Mouse (Mus musculus): ENCODE measurements around the gene Tom1l2. TPM values are rescaled to one million over a fixed set of nuclear protein-coding genes. Genes with fewer than 3 reads are reported as not detected.

The Tom1l2 gene
- polyA plus RNA-seq, 1 experiment = 95.2 TPM

- Histone ChIP-seq H3K36me3 (ENCODE audit: control insufficient read depth, insufficient read depth, low read length) (no peaks in the 10 kb centered on the region), H3K27ac (ENCODE audit: insufficient read depth, low read depth, low read length) (peak overlapping the region; percentile 74), H3K4me3 (ENCODE audit: insufficient read depth, low read depth, low read length) (peak overlapping the region; percentile 76), H3K4me1 (ENCODE audit: control insufficient read depth, insufficient read depth, low read length) (peaks cover 14% of the 10 kb centered on the region), H3K27me3 (replicated peaks; ENCODE audit: control insufficient read depth, insufficient read depth, low read length) (no peaks in the 10 kb centered on the region)
- WGBS = 32% methylated on average over 2 of the region's 2 CpGs
- TF ChIP-seq POLR2A (IDR thresholded peaks at IDR 0.05; ENCODE audit: low read depth, low read length) = no peak
- 0 out of 2 replicates have a peak, but pooled peaks have one; percentile 12 for TF ChIP-seq CTCF (conservative IDR thresholded peaks at IDR 0.05; ENCODE audit: insufficient read depth, insufficient read length, low read depth, low read length)
- DNase-seq = peak; percentile 86
These were observed 1.3 kb downstream of the Tom1l2 start for GRCm38 (mm10) chr11:60351388-60351787.

DNA sequence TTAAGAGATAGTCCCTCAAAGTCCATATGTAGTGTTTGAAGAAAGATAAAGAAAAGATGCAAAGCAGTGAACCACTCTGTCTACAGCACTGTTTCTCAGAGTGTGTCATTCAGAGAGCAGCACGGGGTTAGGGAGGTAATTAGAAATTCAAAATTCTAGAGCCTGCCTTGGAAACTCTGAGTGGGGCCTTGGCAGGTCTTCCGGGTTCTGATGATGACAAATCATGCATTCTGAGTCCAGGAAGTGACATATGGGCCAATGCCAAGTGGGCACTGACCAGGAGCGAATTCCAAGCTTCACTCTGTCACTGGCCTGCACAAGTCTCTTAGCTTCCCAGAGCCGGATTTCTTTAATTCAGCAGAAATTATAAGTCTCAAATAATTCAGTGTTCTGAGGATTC, 6.2 kb downstream of the Tom1l2 start:
- WGBS = 4% methylated on average over 4 of the region's 4 CpGs
- TF ChIP-seq POLR2A (IDR thresholded peaks at IDR 0.05; ENCODE audit: low read depth, low read length) (no peak), CTCF (conservative IDR thresholded peaks at IDR 0.05; ENCODE audit: insufficient read depth, insufficient read length, low read depth, low read length) (no peak)
- H3K4me1 ChIP-seq (ENCODE audit: control insufficient read depth, insufficient read depth, low read length) = peaks cover 19% of the 10 kb centered on the region
- no peaks in the 10 kb centered on the region for H3K27me3 ChIP-seq (replicated peaks; ENCODE audit: control insufficient read depth, insufficient read depth, low read length)
- no peak overlapping the region for H3K27ac ChIP-seq (ENCODE audit: insufficient read depth, low read depth, low read length)
- DNase-seq = peak; percentile 91
- no peaks in the 10 kb centered on the region for H3K36me3 ChIP-seq (ENCODE audit: control insufficient read depth, insufficient read depth, low read length)
- H3K4me3 ChIP-seq (ENCODE audit: insufficient read depth, low read depth, low read length) = no peak overlapping the region

GRCm38 (mm10) chr11:60345868-60346267, 6.8 kb downstream of the Tom1l2 start:
- Histone ChIP-seq H3K4me3 (ENCODE audit: insufficient read depth, low read depth, low read length) (no peak overlapping the region), H3K27me3 (replicated peaks; ENCODE audit: control insufficient read depth, insufficient read depth, low read length) (no peaks in the 10 kb centered on the region), H3K36me3 (ENCODE audit: control insufficient read depth, insufficient read depth, low read length) (no peaks in the 10 kb centered on the region), H3K27ac (ENCODE audit: insufficient read depth, low read depth, low read length) (no peak overlapping the region), H3K4me1 (ENCODE audit: control insufficient read depth, insufficient read depth, low read length) (peaks cover 19% of the 10 kb centered on the region)
- 86% methylated on average over 4 of the region's 4 CpGs for WGBS
- no peak for DNase-seq
- TF ChIP-seq POLR2A (IDR thresholded peaks at IDR 0.05; ENCODE audit: low read depth, low read length) (no peak), CTCF (conservative IDR thresholded peaks at IDR 0.05; ENCODE audit: insufficient read depth, insufficient read length, low read depth, low read length) (no peak)

- 68% methylated on average over 12 of the region's 12 CpGs for WGBS
- H3K27me3 ChIP-seq (replicated peaks; ENCODE audit: control insufficient read depth, insufficient read depth, low read length) = no peaks in the 10 kb centered on the region
- DNase-seq = peak; percentile 52
- no peak for TF ChIP-seq CTCF (conservative IDR thresholded peaks at IDR 0.05; ENCODE audit: insufficient read depth, insufficient read length, low read depth, low read length)
- TF ChIP-seq POLR2A (IDR thresholded peaks at IDR 0.05; ENCODE audit: low read depth, low read length) = no peak
- no peaks in the 10 kb centered on the region for H3K36me3 ChIP-seq (ENCODE audit: control insufficient read depth, insufficient read depth, low read length)
- peaks cover under 1% of the 10 kb centered on the region for H3K4me1 ChIP-seq (ENCODE audit: control insufficient read depth, insufficient read depth, low read length)
- H3K27ac ChIP-seq (ENCODE audit: insufficient read depth, low read depth, low read length) = no peak overlapping the region
- H3K4me3 ChIP-seq (ENCODE audit: insufficient read depth, low read depth, low read length) = no peak overlapping the region
These were observed 13.3 kb downstream of the Tom1l2 start for GRCm38 (mm10) chr11:60339361-60339760.

- TF ChIP-seq CTCF (conservative IDR thresholded peaks at IDR 0.05; ENCODE audit: insufficient read depth, insufficient read length, low read depth, low read length) = peak; percentile 64
- no peak for TF ChIP-seq POLR2A (IDR thresholded peaks at IDR 0.05; ENCODE audit: low read depth, low read length)
- 88% methylated on average over 4 of the region's 4 CpGs for WGBS
- Histone ChIP-seq H3K36me3 (ENCODE audit: control insufficient read depth, insufficient read depth, low read length) (no peaks in the 10 kb centered on the region), H3K27me3 (replicated peaks; ENCODE audit: control insufficient read depth, insufficient read depth, low read length) (no peaks in the 10 kb centered on the region), H3K4me3 (ENCODE audit: insufficient read depth, low read depth, low read length) (no peak overlapping the region), H3K4me1 (ENCODE audit: control insufficient read depth, insufficient read depth, low read length) (peaks cover 10% of the 10 kb centered on the region), H3K27ac (ENCODE audit: insufficient read depth, low read depth, low read length) (0 out of 2 replicates have a peak overlapping the region, but pooled peaks have one; percentile 7)
- peak; percentile 53 for DNase-seq
These were observed 14.4 kb downstream of the Tom1l2 start for GRCm38 (mm10) chr11:60338291-60338690.

DNA sequence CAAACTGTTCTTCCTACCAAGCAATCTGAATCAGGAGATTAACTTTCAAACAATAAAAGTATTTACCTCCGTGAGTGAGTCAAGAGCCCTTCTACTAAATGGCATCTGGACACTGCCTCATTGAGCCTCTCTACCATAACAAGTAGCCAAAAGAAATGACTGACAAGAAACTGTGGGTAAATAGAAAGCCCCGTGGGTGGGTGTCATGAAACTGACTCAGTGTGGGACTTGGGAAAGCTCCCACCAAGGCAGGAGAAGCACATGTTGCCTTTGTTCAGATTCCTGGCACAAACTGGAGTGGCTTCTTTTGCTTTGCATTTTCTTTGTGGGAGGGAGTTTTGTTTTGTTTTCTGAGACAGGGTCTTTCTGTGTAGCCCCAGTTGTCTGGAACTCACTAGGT, 16.9 kb downstream of the Tom1l2 start:
- no peak for TF ChIP-seq POLR2A (IDR thresholded peaks at IDR 0.05; ENCODE audit: low read depth, low read length)
- TF ChIP-seq CTCF (conservative IDR thresholded peaks at IDR 0.05; ENCODE audit: insufficient read depth, insufficient read length, low read depth, low read length) = no peak
- no peak overlapping the region for H3K27ac ChIP-seq (ENCODE audit: insufficient read depth, low read depth, low read length)
- WGBS = 76% methylated on average over 2 of the region's 2 CpGs
- H3K4me1 ChIP-seq (ENCODE audit: control insufficient read depth, insufficient read depth, low read length) = peaks cover 10% of the 10 kb centered on the region
- no peaks in the 10 kb centered on the region for H3K27me3 ChIP-seq (replicated peaks; ENCODE audit: control insufficient read depth, insufficient read depth, low read length)
- no peak for DNase-seq
- no peak overlapping the region for H3K4me3 ChIP-seq (ENCODE audit: insufficient read depth, low read depth, low read length)
- no peaks in the 10 kb centered on the region for H3K36me3 ChIP-seq (ENCODE audit: control insufficient read depth, insufficient read depth, low read length)

GRCm38 (mm10) chr11:60334124-60334523, 18.6 kb downstream of the Tom1l2 start:
- Histone ChIP-seq H3K36me3 (ENCODE audit: control insufficient read depth, insufficient read depth, low read length) (no peaks in the 10 kb centered on the region), H3K27me3 (replicated peaks; ENCODE audit: control insufficient read depth, insufficient read depth, low read length) (no peaks in the 10 kb centered on the region), H3K27ac (ENCODE audit: insufficient read depth, low read depth, low read length) (0 out of 2 replicates have a peak overlapping the region, but pooled peaks have one; percentile 26), H3K4me3 (ENCODE audit: insufficient read depth, low read depth, low read length) (no peak overlapping the region), H3K4me1 (ENCODE audit: control insufficient read depth, insufficient read depth, low read length) (peaks cover 13% of the 10 kb centered on the region)
- no peak for DNase-seq
- WGBS = 51% methylated on average over 3 of the region's 3 CpGs
- TF ChIP-seq CTCF (conservative IDR thresholded peaks at IDR 0.05; ENCODE audit: insufficient read depth, insufficient read length, low read depth, low read length) (no peak), POLR2A (IDR thresholded peaks at IDR 0.05; ENCODE audit: low read depth, low read length) (no peak)
